In genomic region chr5:47317506-47317905, GRCm38 (mm10) we compare ENCODE assay signal across 21 mouse cellular contexts.
DNase-seq lines count a peak whose midpoint lies in the region; ATAC-seq and TF ChIP-seq lines count a peak whose summit lies in the region.
"Had no signal": no experiment of that assay in that cellular context is flagged by ENCODE, and none has a peak within 500 bp of the region (broad histone marks: within the 10 kb centered on the region; RNA-seq: fewer than 3 reads in every experiment).

No protein-coding gene starts in this region.

- TF ChIP-seq CTCF in forebrain, postnatal 0 days (IDR thresholded peaks at IDR 0.05; ENCODE audit: low read depth) = no peak

- DNase-seq in cerebellum, postnatal 14 days = peak; percentile 76 to 82
- DNase-seq in cerebellum, adult 8-10 months = no peak
- DNase-seq in midbrain, embryonic 14.5 days = peak; percentile 15
- peak; percentile 77 for DNase-seq in forebrain, postnatal 0 days
- no peak for DNase-seq in kidney, postnatal 4 days
- DNase-seq: adrenal gland, postnatal 10 days; cerebellum, adult 9-10 months; thymus, adult 18-20 months; thymus, postnatal 4 days had no signal

- no peak overlapping the region for H3K9ac ChIP-seq in hindbrain, embryonic 16.5 days (ENCODE audit: low read depth, low read length)
- no peak overlapping the region for H3K9ac ChIP-seq in hindbrain, embryonic 12.5 days
- H3K9ac ChIP-seq in midbrain, embryonic 14.5 days (replicated peaks; ENCODE audit: low read length) = no peak overlapping the region
- H3K9ac ChIP-seq in midbrain, embryonic 15.5 days = no peak overlapping the region
- H3K9ac ChIP-seq in forebrain, postnatal 0 days = no peak overlapping the region
- H3K9ac ChIP-seq: kidney, embryonic 15.5 days; limb, embryonic 15.5 days; liver, embryonic 15.5 days; stomach, embryonic 15.5 days had no signal

- 67% methylated on average over 4 of the region's 4 CpGs for WGBS in hindbrain, embryonic 16.5 days
- 85% methylated on average over 4 of the region's 4 CpGs for WGBS in hindbrain, embryonic 12.5 days
- WGBS in midbrain, embryonic 14.5 days = 90% methylated on average over 4 of the region's 4 CpGs
- 84% methylated on average over 4 of the region's 4 CpGs for WGBS in midbrain, embryonic 15.5 days
- WGBS in forebrain, postnatal 0 days = 52% methylated on average over 4 of the region's 4 CpGs

- no peak overlapping the region for H3K27ac ChIP-seq in hindbrain, embryonic 16.5 days (ENCODE audit: low read depth, low read length)
- no peak overlapping the region for H3K27ac ChIP-seq in hindbrain, embryonic 12.5 days
- no peak overlapping the region for H3K27ac ChIP-seq in midbrain, embryonic 14.5 days (replicated peaks; ENCODE audit: low read depth, low read length)
- H3K27ac ChIP-seq in midbrain, embryonic 15.5 days = no peak overlapping the region
- no peak overlapping the region for H3K27ac ChIP-seq in forebrain, postnatal 0 days (ENCODE audit: low read depth, low read length)
- H3K27ac ChIP-seq: kidney, embryonic 15.5 days; limb, embryonic 15.5 days; liver, embryonic 15.5 days; stomach, embryonic 15.5 days had no signal

- H3K9me3 ChIP-seq in hindbrain, embryonic 16.5 days (ENCODE audit: control insufficient read depth, low read length) = no peaks in the 10 kb centered on the region
- no peaks in the 10 kb centered on the region for H3K9me3 ChIP-seq in hindbrain, embryonic 12.5 days (replicated peaks)
- H3K9me3 ChIP-seq in midbrain, embryonic 14.5 days (ENCODE audit: control insufficient read depth, low read length) = no peaks in the 10 kb centered on the region
- H3K9me3 ChIP-seq in midbrain, embryonic 15.5 days = no peaks in the 10 kb centered on the region
- H3K9me3 ChIP-seq in forebrain, postnatal 0 days (ENCODE audit: low read length) = no peaks in the 10 kb centered on the region
- H3K9me3 ChIP-seq: kidney, embryonic 15.5 days; limb, embryonic 15.5 days; liver, embryonic 15.5 days; stomach, embryonic 15.5 days had no signal

- H3K36me3 ChIP-seq in hindbrain, embryonic 16.5 days (ENCODE audit: control insufficient read depth, insufficient read depth, low read length) = no peaks in the 10 kb centered on the region
- H3K36me3 ChIP-seq in hindbrain, embryonic 12.5 days = no peaks in the 10 kb centered on the region
- no peaks in the 10 kb centered on the region for H3K36me3 ChIP-seq in midbrain, embryonic 14.5 days (ENCODE audit: control insufficient read depth, insufficient read depth, low read length)
- H3K36me3 ChIP-seq in midbrain, embryonic 15.5 days (replicated peaks) = no peaks in the 10 kb centered on the region
- no peaks in the 10 kb centered on the region for H3K36me3 ChIP-seq in forebrain, postnatal 0 days (ENCODE audit: insufficient read depth)
- H3K36me3 ChIP-seq: kidney, embryonic 15.5 days; limb, embryonic 15.5 days; liver, embryonic 15.5 days; stomach, embryonic 15.5 days had no signal

- no peak overlapping the region for H3K4me2 ChIP-seq in hindbrain, embryonic 16.5 days (ENCODE audit: low read length)
- no peak overlapping the region for H3K4me2 ChIP-seq in hindbrain, embryonic 12.5 days (replicated peaks)
- H3K4me2 ChIP-seq in midbrain, embryonic 14.5 days (ENCODE audit: low read length) = no peak overlapping the region
- no peak overlapping the region for H3K4me2 ChIP-seq in midbrain, embryonic 15.5 days
- no peak overlapping the region for H3K4me2 ChIP-seq in forebrain, postnatal 0 days (ENCODE audit: low read depth)
- H3K4me2 ChIP-seq: kidney, embryonic 15.5 days; limb, embryonic 15.5 days; liver, embryonic 15.5 days; midbrain, embryonic 11.5 days; stomach, embryonic 15.5 days had no signal

- H3K4me1 ChIP-seq in hindbrain, embryonic 16.5 days (ENCODE audit: control insufficient read depth, insufficient read depth, low read depth, low read length) = no peaks in the 10 kb centered on the region
- no peaks in the 10 kb centered on the region for H3K4me1 ChIP-seq in hindbrain, embryonic 12.5 days
- H3K4me1 ChIP-seq in midbrain, embryonic 14.5 days (ENCODE audit: control insufficient read depth, insufficient read depth, low read length) = no peaks in the 10 kb centered on the region
- no peaks in the 10 kb centered on the region for H3K4me1 ChIP-seq in midbrain, embryonic 15.5 days
- H3K4me1 ChIP-seq in forebrain, postnatal 0 days (ENCODE audit: insufficient read depth) = no peaks in the 10 kb centered on the region
- H3K4me1 ChIP-seq: kidney, embryonic 15.5 days; liver, embryonic 15.5 days; stomach, embryonic 15.5 days had no signal

- ATAC-seq in hindbrain, embryonic 16.5 days = peak; percentile 74; the same call in 1 of the 2 replicates
- no peak for ATAC-seq in hindbrain, embryonic 12.5 days (ENCODE audit: low FRiP score)
- ATAC-seq in midbrain, embryonic 14.5 days (ENCODE audit: low FRiP score, low TSS enrichment) = no peak
- ATAC-seq in midbrain, embryonic 15.5 days (replicated peaks) = no peak
- peak; percentile 78 for ATAC-seq in forebrain, postnatal 0 days
- ATAC-seq: activated CD4-positive, CD25-positive, alpha-beta regulatory T cell, adult 4 months; CD4-positive, CD25-positive, alpha-beta regulatory T cell, adult 4 months; intestine, postnatal 0 days had no signal

- H3K27me3 ChIP-seq in hindbrain, embryonic 16.5 days (replicated peaks; ENCODE audit: control insufficient read depth, insufficient read depth, low read length) = no peaks in the 10 kb centered on the region
- no peaks in the 10 kb centered on the region for H3K27me3 ChIP-seq in hindbrain, embryonic 12.5 days
- no peaks in the 10 kb centered on the region for H3K27me3 ChIP-seq in midbrain, embryonic 14.5 days (ENCODE audit: control insufficient read depth, insufficient read depth, low read length)
- H3K27me3 ChIP-seq in midbrain, embryonic 15.5 days (replicated peaks) = no peaks in the 10 kb centered on the region
- H3K27me3 ChIP-seq in forebrain, postnatal 0 days (ENCODE audit: insufficient read depth, low read length) = no peaks in the 10 kb centered on the region
- H3K27me3 ChIP-seq: kidney, embryonic 15.5 days; limb, embryonic 15.5 days; liver, embryonic 15.5 days; stomach, embryonic 15.5 days had no signal

- no peak overlapping the region for H3K4me3 ChIP-seq in hindbrain, embryonic 16.5 days (ENCODE audit: low read length)
- H3K4me3 ChIP-seq in hindbrain, embryonic 12.5 days = no peak overlapping the region
- no peak overlapping the region for H3K4me3 ChIP-seq in midbrain, embryonic 14.5 days (replicated peaks; ENCODE audit: low read depth, low read length)
- no peak overlapping the region for H3K4me3 ChIP-seq in midbrain, embryonic 15.5 days
- H3K4me3 ChIP-seq in forebrain, postnatal 0 days (ENCODE audit: low read depth, low read length) = no peak overlapping the region
- H3K4me3 ChIP-seq: kidney, embryonic 15.5 days; limb, embryonic 15.5 days; liver, embryonic 15.5 days; myocyte; stomach, embryonic 15.5 days had no signal

Comparison
In these comparisons a context has a peak if more than half of its experiments do, and no peak if none do; other contexts are left out.
1. DNase-seq: peak in cerebellum, postnatal 14 days (2 of 2), midbrain, embryonic 14.5 days (single experiment) and forebrain, postnatal 0 days (single experiment); none in cerebellum, adult 8-10 months (single experiment) and kidney, postnatal 4 days (0 of 2).
2. ATAC-seq: peak in hindbrain, embryonic 16.5 days (single experiment) and forebrain, postnatal 0 days (single experiment); none in hindbrain, embryonic 12.5 days (single experiment), midbrain, embryonic 14.5 days (single experiment) and midbrain, embryonic 15.5 days (single experiment).